ENCODE assay signal across 38 mouse cellular contexts in the genomic region with DNA sequence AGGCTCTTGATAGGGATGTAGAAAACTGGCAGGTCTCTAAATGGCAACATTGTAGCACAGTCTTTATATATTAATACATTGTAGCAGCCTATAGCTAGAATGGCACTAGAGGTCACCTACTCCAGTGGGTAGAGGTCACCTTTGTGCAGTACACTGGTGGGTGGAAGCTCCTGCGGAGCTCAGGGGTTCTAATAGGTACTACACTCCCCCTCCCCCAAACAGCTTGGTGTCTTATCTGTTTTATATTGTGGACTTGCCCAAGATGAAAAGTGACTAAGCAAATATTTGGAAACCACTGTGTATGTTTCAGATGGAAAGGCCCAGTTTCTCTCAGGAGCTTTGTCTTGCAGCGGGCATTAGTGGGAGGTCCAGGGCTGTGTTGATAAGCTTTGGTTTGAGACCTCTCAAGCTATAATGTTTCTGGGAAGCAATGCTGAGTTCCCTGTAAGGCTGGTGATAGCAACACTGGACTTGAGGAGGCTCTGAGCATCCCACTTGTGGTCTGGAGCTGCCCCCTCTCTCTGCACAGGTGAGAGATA. TPM values are rescaled to one million over a fixed set of nuclear protein-coding genes. Genes with fewer than 3 reads are reported as not detected.
"Had no signal": no experiment of that assay in that cellular context is flagged by ENCODE, and none has a peak within 500 bp of the region (broad histone marks: within the 10 kb centered on the region; RNA-seq: fewer than 3 reads in every experiment).

No protein-coding gene starts in this region.

- H3K4me2 ChIP-seq: embryonic facial prominence, embryonic 12.5 days; embryonic facial prominence, embryonic 13.5 days; embryonic facial prominence, embryonic 15.5 days; forebrain, embryonic 12.5 days; forebrain, embryonic 13.5 days; forebrain, embryonic 15.5 days had no signal

- H3K27me3 ChIP-seq: embryonic facial prominence, embryonic 12.5 days; embryonic facial prominence, embryonic 13.5 days; embryonic facial prominence, embryonic 15.5 days; forebrain, embryonic 12.5 days; forebrain, embryonic 13.5 days; forebrain, embryonic 15.5 days had no signal

- ATAC-seq: forebrain, embryonic 13.5 days; forebrain, embryonic 14.5 days; forebrain, embryonic 15.5 days; forebrain, embryonic 16.5 days; forebrain, postnatal 0 days had no signal

- H3K4me1 ChIP-seq: embryonic facial prominence, embryonic 10.5 days; embryonic facial prominence, embryonic 12.5 days; forebrain, embryonic 10.5 days; forebrain, embryonic 12.5 days had no signal

- H3K27ac ChIP-seq: embryonic facial prominence, embryonic 10.5 days; embryonic facial prominence, embryonic 12.5 days; embryonic facial prominence, embryonic 13.5 days; embryonic facial prominence, embryonic 15.5 days; forebrain, embryonic 10.5 days; forebrain, embryonic 12.5 days; forebrain, embryonic 13.5 days; forebrain, embryonic 15.5 days; gastrocnemius, adult 2 months; heart, adult 2 months had no signal

- H3K36me3 ChIP-seq: embryonic facial prominence, embryonic 10.5 days; embryonic facial prominence, embryonic 12.5 days; embryonic facial prominence, embryonic 13.5 days; embryonic facial prominence, embryonic 15.5 days; forebrain, embryonic 10.5 days; forebrain, embryonic 12.5 days; forebrain, embryonic 15.5 days had no signal

- DNase-seq: cerebellum, adult 18-20 months; cerebellum, adult 2 months; cerebellum, adult 8-10 months; cerebellum, adult 9-10 months; cerebellum, adult 9-11 months; cerebellum, postnatal 10 days; cerebellum, postnatal 14 days; cerebellum, postnatal 36 days; embryo, embryonic 11 days; forebrain, postnatal 0 days; gastrocnemius, adult 2 months; gastrocnemius, postnatal 10 days; gastrocnemius, postnatal 14 days; gastrocnemius, postnatal 25 days; gastrocnemius, postnatal 36 days; heart, adult 11 months; heart, adult 18-20 months; heart, adult 2 months had no signal

- H3K9ac ChIP-seq: embryonic facial prominence, embryonic 12.5 days; embryonic facial prominence, embryonic 13.5 days; embryonic facial prominence, embryonic 15.5 days; forebrain, embryonic 12.5 days; forebrain, embryonic 13.5 days; forebrain, embryonic 15.5 days; forebrain, postnatal 0 days had no signal

- H3K9me3 ChIP-seq: embryonic facial prominence, embryonic 10.5 days; embryonic facial prominence, embryonic 12.5 days; embryonic facial prominence, embryonic 13.5 days; embryonic facial prominence, embryonic 15.5 days; forebrain, embryonic 10.5 days; forebrain, embryonic 12.5 days; forebrain, embryonic 13.5 days; forebrain, embryonic 15.5 days had no signal

- H3K4me3 ChIP-seq: embryonic facial prominence, embryonic 10.5 days; embryonic facial prominence, embryonic 12.5 days; embryonic facial prominence, embryonic 13.5 days; embryonic facial prominence, embryonic 15.5 days; erythroblast, embryonic 14.5 days; forebrain, embryonic 10.5 days; forebrain, embryonic 12.5 days; forebrain, embryonic 13.5 days; forebrain, embryonic 15.5 days; gastrocnemius, adult 2 months; heart, adult 2 months had no signal

RNA-seq across cellular contexts. Expression of gene Efcab8, which starts 42.3 kb away (rescaled TPM):
- total RNA-seq: common myeloid progenitor, adult 5-6 weeks; gastrocnemius, adult 18-20 months; gastrocnemius, adult 2 months; gastrocnemius, postnatal 25 days; gastrocnemius, postnatal 36 days; heart, adult 18-20 months; heart, adult 2 months had no signal
- polyA plus RNA-seq: embryonic facial prominence, embryonic 10.5 days; embryonic facial prominence, embryonic 11.5 days; embryonic facial prominence, embryonic 13.5 days; embryonic facial prominence, embryonic 15.5 days; forebrain, embryonic 10.5 days; forebrain, embryonic 11.5 days; forebrain, embryonic 12.5 days; forebrain, embryonic 14.5 days; forebrain, embryonic 15.5 days; forebrain, postnatal 0 days had no signal

RNA-seq across cellular contexts. Expression of gene Sun5, which starts 48.8 kb away (rescaled TPM):
- total RNA-seq: common myeloid progenitor, adult 5-6 weeks; forebrain, postnatal 0 days; gastrocnemius, adult 18-20 months; gastrocnemius, adult 2 months; gastrocnemius, adult 8-10 months; gastrocnemius, postnatal 10 days; gastrocnemius, postnatal 14 days; gastrocnemius, postnatal 25 days; gastrocnemius, postnatal 36 days; gastrocnemius, postnatal 4 days; heart, adult 18-20 months; heart, adult 2 months had no signal
- polyA plus RNA-seq: cerebellum, adult 2 months; cortical plate, adult 2 months; embryonic facial prominence, embryonic 10.5 days; embryonic facial prominence, embryonic 11.5 days; embryonic facial prominence, embryonic 12.5 days; embryonic facial prominence, embryonic 13.5 days; embryonic facial prominence, embryonic 14.5 days; embryonic facial prominence, embryonic 15.5 days; erythroblast, embryonic 14.5 days; forebrain, embryonic 10.5 days; forebrain, embryonic 11.5 days; forebrain, embryonic 12.5 days; forebrain, embryonic 13.5 days; forebrain, embryonic 14.5 days; forebrain, embryonic 15.5 days; forebrain, embryonic 16.5 days; forebrain, postnatal 0 days; frontal cortex, adult 2 months; heart, adult 2 months had no signal

RNA-seq across cellular contexts. Expression of gene Bpifb2, which starts 52.8 kb away (rescaled TPM):
- total RNA-seq: common myeloid progenitor, adult 5-6 weeks; forebrain, postnatal 0 days; gastrocnemius, adult 18-20 months; gastrocnemius, adult 2 months; gastrocnemius, adult 8-10 months; gastrocnemius, postnatal 10 days; gastrocnemius, postnatal 14 days; gastrocnemius, postnatal 25 days; gastrocnemius, postnatal 36 days; gastrocnemius, postnatal 4 days; heart, adult 18-20 months; heart, adult 2 months had no signal
- polyA plus RNA-seq: cortical plate, adult 2 months; embryonic facial prominence, embryonic 10.5 days; embryonic facial prominence, embryonic 11.5 days; embryonic facial prominence, embryonic 12.5 days; embryonic facial prominence, embryonic 13.5 days; embryonic facial prominence, embryonic 14.5 days; embryonic facial prominence, embryonic 15.5 days; erythroblast, embryonic 14.5 days; forebrain, embryonic 10.5 days; forebrain, embryonic 11.5 days; forebrain, embryonic 12.5 days; forebrain, embryonic 13.5 days; forebrain, embryonic 14.5 days; forebrain, embryonic 15.5 days; forebrain, embryonic 16.5 days; forebrain, postnatal 0 days; heart, adult 2 months had no signal
